Mouse (Mus musculus): Measurements from ENCODE around the gene Dgat2. TPM values are rescaled to one million over a fixed set of nuclear protein-coding genes. Genes with fewer than 3 reads are reported as not detected.

Gene Dgat2
- polyA plus RNA-seq, 1 experiment, result 100 TPM

- 69% methylated on average over 6 of the region's 6 CpGs for WGBS
- no peak for TF ChIP-seq CTCF (IDR thresholded peaks at IDR 0.05; ENCODE audit: insufficient read depth, low read length)
- TF ChIP-seq POLR2A (IDR thresholded peaks at IDR 0.05; ENCODE audit: borderline replicate concordance, extremely low read depth, low read depth, low read length), result no peak
- Histone ChIP-seq H3K4me3 (replicated peaks; ENCODE audit: extremely low read depth, low read depth, low read length) (no peak overlapping the region), H3K4me1 (ENCODE audit: control insufficient read depth, insufficient read depth, low read length) (peaks cover 26% of the 10 kb centered on the region)
- DNase-seq, result no peak
Measured at GRCm38 (mm10) chr7:99136789-99137188, 45.7 kb downstream of the Dgat2 start.

- TF ChIP-seq POLR2A (IDR thresholded peaks at IDR 0.05; ENCODE audit: borderline replicate concordance, extremely low read depth, low read depth, low read length) (no peak), CTCF (IDR thresholded peaks at IDR 0.05; ENCODE audit: insufficient read depth, low read length) (no peak)
- DNase-seq, result no peak
- Histone ChIP-seq H3K4me3 (replicated peaks; ENCODE audit: extremely low read depth, low read depth, low read length) (peak overlapping the region; percentile 5), H3K4me1 (ENCODE audit: control insufficient read depth, insufficient read depth, low read length) (peaks cover 32% of the 10 kb centered on the region)
- 20% methylated on average over 8 of the region's 8 CpGs for WGBS
Measured at GRCm38 (mm10) chr7:99133811-99134402, 48.6 kb downstream of the Dgat2 start.

DNA sequence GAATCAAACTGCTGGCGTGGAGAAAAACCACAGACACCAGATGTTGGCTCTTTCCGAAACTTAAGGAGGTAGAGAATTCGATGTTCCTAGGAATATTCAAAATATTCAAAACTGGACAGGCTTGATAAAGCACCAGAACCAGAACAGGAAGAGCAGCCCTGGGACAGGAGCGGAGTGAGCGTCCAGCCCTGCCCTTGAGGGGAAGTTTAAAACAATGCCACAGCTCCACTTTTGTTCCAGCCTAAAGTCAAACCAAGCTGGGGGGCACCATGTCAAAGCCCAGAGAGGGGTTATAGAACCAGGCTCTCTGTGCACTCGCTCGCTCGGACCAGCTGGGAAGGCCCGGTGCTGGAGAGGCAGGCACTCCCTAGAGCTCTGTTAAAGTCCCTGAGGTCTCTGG lies 49.9 kb downstream of the Dgat2 start:
- Histone ChIP-seq H3K4me3 (replicated peaks; ENCODE audit: extremely low read depth, low read depth, low read length) (no peak overlapping the region), H3K4me1 (ENCODE audit: control insufficient read depth, insufficient read depth, low read length) (peaks cover 38% of the 10 kb centered on the region)
- DNase-seq, result no peak
- WGBS, result 19% methylated on average over 9 of the region's 9 CpGs
- TF ChIP-seq CTCF (IDR thresholded peaks at IDR 0.05; ENCODE audit: insufficient read depth, low read length) (no peak), POLR2A (IDR thresholded peaks at IDR 0.05; ENCODE audit: borderline replicate concordance, extremely low read depth, low read depth, low read length) (no peak; the same call in 1 of the 2 replicates)

DNA sequence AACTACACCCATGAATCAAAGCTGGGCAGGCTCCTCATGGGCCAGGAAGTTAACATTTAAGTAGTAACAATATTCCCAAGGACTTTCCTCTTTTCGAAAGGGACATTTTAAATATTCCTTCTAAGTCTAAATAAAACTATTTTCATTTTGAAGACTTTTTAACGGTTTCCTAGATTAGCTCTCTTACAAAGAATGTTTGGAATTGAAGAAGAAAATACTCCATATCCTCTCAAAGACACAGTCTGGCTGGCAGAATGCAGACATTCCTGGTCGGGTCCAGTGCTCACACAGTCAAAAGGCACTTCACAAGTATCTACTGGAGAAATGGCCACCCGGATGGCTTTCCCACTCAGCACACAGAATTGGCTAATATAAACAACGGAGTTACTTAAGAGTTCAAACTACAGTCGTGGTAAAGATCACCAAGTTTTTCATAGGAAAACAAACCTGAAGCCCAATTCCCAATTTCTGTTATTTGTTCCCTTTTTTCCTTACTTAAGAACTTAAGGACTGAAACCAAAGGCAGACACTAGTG lies 50.6 kb downstream of the Dgat2 start:
- Histone ChIP-seq H3K4me1 (ENCODE audit: control insufficient read depth, insufficient read depth, low read length) (peaks cover 43% of the 10 kb centered on the region), H3K4me3 (replicated peaks; ENCODE audit: extremely low read depth, low read depth, low read length) (no peak overlapping the region)
- no peak for TF ChIP-seq CTCF (IDR thresholded peaks at IDR 0.05; ENCODE audit: insufficient read depth, low read length)
- TF ChIP-seq POLR2A (IDR thresholded peaks at IDR 0.05; ENCODE audit: borderline replicate concordance, extremely low read depth, low read depth, low read length), result no peak
- WGBS, result 12% methylated on average over 6 of the region's 6 CpGs
- no peak for DNase-seq

GRCm38 (mm10) chr7:99128965-99129364 lies 53.6 kb downstream of the Dgat2 start:
- no peak for DNase-seq
- Histone ChIP-seq H3K4me3 (replicated peaks; ENCODE audit: extremely low read depth, low read depth, low read length) (no peak overlapping the region), H3K4me1 (ENCODE audit: control insufficient read depth, insufficient read depth, low read length) (peaks cover 44% of the 10 kb centered on the region)
- TF ChIP-seq CTCF (IDR thresholded peaks at IDR 0.05; ENCODE audit: insufficient read depth, low read length), result no peak
- no peak for TF ChIP-seq POLR2A (IDR thresholded peaks at IDR 0.05; ENCODE audit: borderline replicate concordance, extremely low read depth, low read depth, low read length)
- WGBS, result 65% methylated on average over 8 of the region's 8 CpGs

GRCm38 (mm10) chr7:99128020-99128950 lies 54.2 kb downstream of the Dgat2 start:
- Histone ChIP-seq H3K4me3 (replicated peaks; ENCODE audit: extremely low read depth, low read depth, low read length) (no peak overlapping the region), H3K4me1 (ENCODE audit: control insufficient read depth, insufficient read depth, low read length) (peaks cover 42% of the 10 kb centered on the region)
- WGBS, result 58% methylated on average over 10 of the region's 10 CpGs
- no peak for DNase-seq
- TF ChIP-seq POLR2A (IDR thresholded peaks at IDR 0.05; ENCODE audit: borderline replicate concordance, extremely low read depth, low read depth, low read length), result no peak
- TF ChIP-seq CTCF (IDR thresholded peaks at IDR 0.05; ENCODE audit: insufficient read depth, low read length), result no peak

GRCm38 (mm10) chr7:99126057-99126456 lies 56.5 kb downstream of the Dgat2 start:
- WGBS, result 21% methylated on average over 8 of the region's 8 CpGs
- TF ChIP-seq POLR2A (IDR thresholded peaks at IDR 0.05; ENCODE audit: borderline replicate concordance, extremely low read depth, low read depth, low read length), result no peak
- TF ChIP-seq CTCF (IDR thresholded peaks at IDR 0.05; ENCODE audit: insufficient read depth, low read length), result no peak
- Histone ChIP-seq H3K4me1 (ENCODE audit: control insufficient read depth, insufficient read depth, low read length) (peaks cover 29% of the 10 kb centered on the region), H3K4me3 (replicated peaks; ENCODE audit: extremely low read depth, low read depth, low read length) (no peak overlapping the region)
- DNase-seq, result no peak

GRCm38 (mm10) chr7:99122651-99123050 lies 59.9 kb downstream of the Dgat2 start:
- no peak for DNase-seq
- 63% methylated on average over 5 of the region's 5 CpGs for WGBS
- Histone ChIP-seq H3K4me1 (ENCODE audit: control insufficient read depth, insufficient read depth, low read length) (peaks cover 25% of the 10 kb centered on the region), H3K4me3 (replicated peaks; ENCODE audit: extremely low read depth, low read depth, low read length) (no peak overlapping the region)
- TF ChIP-seq POLR2A (IDR thresholded peaks at IDR 0.05; ENCODE audit: borderline replicate concordance, extremely low read depth, low read depth, low read length) (no peak), CTCF (IDR thresholded peaks at IDR 0.05; ENCODE audit: insufficient read depth, low read length) (no peak)

DNA sequence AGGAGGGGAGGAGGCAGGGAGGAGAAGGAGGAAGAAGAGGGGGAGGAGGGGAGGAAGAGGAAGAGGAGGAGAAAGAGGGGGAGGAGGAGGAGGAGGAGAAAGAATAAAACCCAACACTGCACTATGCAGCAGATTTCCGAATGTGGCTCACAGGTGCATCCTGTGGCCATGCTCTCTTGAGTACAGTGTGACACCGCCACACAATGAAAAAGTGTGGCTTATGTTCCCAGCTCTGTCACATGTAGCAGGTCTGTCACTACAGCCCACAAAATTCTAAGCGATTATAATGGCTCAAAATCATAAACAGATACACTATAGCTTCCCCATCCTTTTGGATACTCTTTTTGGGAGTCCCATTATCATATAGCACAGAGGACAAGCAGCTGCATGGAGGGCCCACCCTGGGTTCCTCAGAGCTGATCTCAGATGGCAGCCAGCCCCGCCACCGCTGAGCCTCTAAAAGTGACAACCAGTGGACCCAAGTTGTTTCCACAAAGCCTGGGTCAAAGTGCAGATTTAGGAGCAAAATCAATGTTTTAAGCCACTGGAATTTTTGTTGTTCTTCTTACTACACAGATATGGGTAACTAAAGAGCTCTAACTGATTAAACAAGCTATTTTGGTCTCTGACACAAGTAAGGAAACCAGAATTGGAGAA lies 61.5 kb downstream of the Dgat2 start:
- no peak overlapping the region for H3K4me3 ChIP-seq (replicated peaks; ENCODE audit: extremely low read depth, low read depth, low read length)
- no peak for TF ChIP-seq POLR2A (IDR thresholded peaks at IDR 0.05; ENCODE audit: borderline replicate concordance, extremely low read depth, low read depth, low read length)
- no peak for TF ChIP-seq CTCF (IDR thresholded peaks at IDR 0.05; ENCODE audit: insufficient read depth, low read length)
- WGBS, result 71% methylated on average over 5 of the region's 5 CpGs
- peaks cover 12% of the 10 kb centered on the region for H3K4me1 ChIP-seq (ENCODE audit: control insufficient read depth, insufficient read depth, low read length)
- DNase-seq, result no peak

Measured in lung, adult 2 months (tissue).